Mouse (Mus musculus) lung, adult 2 months (tissue): Measurements from ENCODE around the gene Vmn2r111. TPM values are rescaled to one million over a fixed set of nuclear protein-coding genes. Genes with fewer than 3 reads are reported as not detected.
"Not testable (repeated sequence)": the region's sequence is repeated elsewhere in the genome, so short reads cannot be mapped to it uniquely, and the experiment has no call there.

Experiments used
- DNase-seq: peaks from one replicate; pipeline ENCODE4 v3.0.0; 2022
- H3K4me1 ChIP-seq: fragments of 200-500 bp; 2 replicates; pipeline ENCODE4 v1.6.1; 2011; ENCODE audit warnings: low read length; ENCODE audit not compliant: control insufficient read depth, insufficient read depth
- H3K4me3 ChIP-seq: fragments of 200-500 bp; replicated peaks from 2 replicates; pipeline ENCODE3; 2011; ENCODE audit warnings: low read depth, mild to moderate bottlenecking, control low read depth, low read length; ENCODE audit errors: extremely low read depth
- CTCF ChIP-seq: fragments of 200-500 bp; IDR thresholded peaks from 2 replicates; pipeline ENCODE4 v1.5.1; 2011; ENCODE audit warnings: mild to moderate bottlenecking, low read length, control low read depth; ENCODE audit not compliant: insufficient read depth
- POLR2A ChIP-seq: fragments of 200-500 bp; IDR thresholded peaks from 2 replicates; pipeline ENCODE4 v1.6.1; 2011; ENCODE audit warnings: low read depth, mild to moderate bottlenecking, control low read depth, low read length, borderline replicate concordance; ENCODE audit errors: extremely low read depth
- WGBS: fragments of 180-500 bp; shearing (Covaris S2); methylation state at CpG from one replicate; pipeline ENCODE4 v1.1.7; 2018; 5-methylcytosine and 5-hydroxymethylcytosine counted together
- polyA plus RNA-seq: library from polyadenylated mRNA; depleted of rRNA; stranded (reverse); fragments of >200 nt; gene quantifications from 2 replicates; pipeline ENCODE4 v1.2.3, GENCODE M21; 2012; rRNA removed

The Vmn2r111 gene
- not detected in 2 replicates for polyA plus RNA-seq

- not testable (repeated sequence) for H3K4me1 ChIP-seq, H3K4me3 ChIP-seq, DNase-seq
- 21% methylated on average over 1 of the region's 1 CpGs for WGBS
Measured at GRCm38 (mm10) chr17:22573382-22573781, at the start of gene Vmn2r111. Gene Vmn2r111, minus strand, starts transcription at chr17:22573482.

- not testable (repeated sequence) for DNase-seq, H3K4me1 ChIP-seq, H3K4me3 ChIP-seq
Measured at GRCm38 (mm10) chr17:22600651-22601050, 27.4 kb upstream of the Vmn2r111 start, which contains the start of gene Vmn2r112. Gene Vmn2r112, plus strand, starts transcription at chr17:22600951.

- 81% methylated on average over 7 of the region's 7 CpGs for WGBS
- H3K4me3 ChIP-seq, H3K4me1 ChIP-seq, DNase-seq: not testable (repeated sequence)
Measured at GRCm38 (mm10) chr17:22520467-22520866, 52.8 kb downstream of the Vmn2r111 start.

- not testable (repeated sequence) for H3K4me1 ChIP-seq, DNase-seq, H3K4me3 ChIP-seq
- WGBS = 72% methylated on average over 3 of the region's 3 CpGs
Measured at GRCm38 (mm10) chr17:22520037-22520436, 53.2 kb downstream of the Vmn2r111 start.

GRCm38 (mm10) chr17:22497120-22497519 is 76.2 kb downstream of the Vmn2r111 start:
- TF ChIP-seq CTCF = no peak
- TF ChIP-seq POLR2A = no peak
- Histone ChIP-seq H3K4me1 (no peaks in the 10 kb centered on the region), H3K4me3 (no peak overlapping the region)
- 67% methylated on average over 4 of the region's 4 CpGs for WGBS
- no peak for DNase-seq

Other genes with a start within 250 kb of the Vmn2r111 start
- gene Zfp944, start 212.1 kb downstream of the Vmn2r111 start, polyA plus RNA-seq = 1.9 and 2.2 TPM in 2 replicates
- 0.80 and 1.1 TPM in 2 replicates for gene Zfp758, start 212.0 kb downstream of the Vmn2r111 start, polyA plus RNA-seq
- gene Zfp946, start 149.3 kb downstream of the Vmn2r111 start, polyA plus RNA-seq = 2.2 and 2.3 TPM in 2 replicates
- gene Vmn2r112, start 27.5 kb upstream of the Vmn2r111 start, polyA plus RNA-seq = not detected in 2 replicates